Mouse (Mus musculus): Measurements from ENCODE around the gene Chaf1a.
"Not testable (repeated sequence)": the region's sequence is repeated elsewhere in the genome, so short reads cannot be mapped to it uniquely, and the experiment has no call there.

Gene Chaf1a

GRCm38 (mm10) chr17:56078880-56079795, 38.9 kb downstream of the Chaf1a start, which contains the start of gene Hdgfl2:
Hdgfl2 (plus strand) TSS chr17:56079634.
- in situ Hi-C loops (cut with MboI; ENCODE audit: unreplicated experiment in 2 of 2): loop anchor here in 1 of 2 experiments (5.0 kb wide), 1 partner anchor 37 kb away; the partner anchor contains the start of gene Chaf1a

GRCm38 (mm10) chr17:56079921-56080320, 39.7 kb downstream of the Chaf1a start:
- in situ Hi-C loops (cut with MboI; ENCODE audit: unreplicated experiment in 2 of 2): loop anchor here in 1 of 2 experiments (5.0 kb wide), 1 partner anchor 38 kb away; the partner anchor contains the start of gene Chaf1a

- in situ Hi-C loops (cut with MboI; ENCODE audit: unreplicated experiment in 2 of 2): no loop called here
Measured at GRCm38 (mm10) chr17:56080781-56081585, 40.7 kb downstream of the Chaf1a start.

- in situ Hi-C loops (cut with MboI; ENCODE audit: unreplicated experiment in 2 of 2): no loop called here
Measured at GRCm38 (mm10) chr17:56092312-56092711, 52.1 kb downstream of the Chaf1a start.

- in situ Hi-C loops (cut with MboI; ENCODE audit: unreplicated experiment in 2 of 2): no loop called here
Measured at GRCm38 (mm10) chr17:56092794-56093193, 52.6 kb downstream of the Chaf1a start.

GRCm38 (mm10) chr17:56096883-56097282, 56.6 kb downstream of the Chaf1a start:
- in situ Hi-C loops (cut with MboI; ENCODE audit: unreplicated experiment in 2 of 2): no loop called here

GRCm38 (mm10) chr17:56098180-56098579, 57.9 kb downstream of the Chaf1a start:
- in situ Hi-C loops (cut with MboI; ENCODE audit: unreplicated experiment in 2 of 2): no loop called here

GRCm38 (mm10) chr17:56098711-56099572, 58.7 kb downstream of the Chaf1a start:
- in situ Hi-C loops (cut with MboI; ENCODE audit: unreplicated experiment in 2 of 2): no loop called here

- in situ Hi-C loops (cut with MboI; ENCODE audit: unreplicated experiment in 2 of 2): no loop called here
Measured at GRCm38 (mm10) chr17:56100811-56101210, 60.6 kb downstream of the Chaf1a start.

- in situ Hi-C loops (cut with MboI; ENCODE audit: unreplicated experiment in 2 of 2): no loop called here
Measured at GRCm38 (mm10) chr17:56102158-56102557, 61.9 kb downstream of the Chaf1a start.

- in situ Hi-C loops (cut with MboI; ENCODE audit: unreplicated experiment in 2 of 2): no loop called here
Measured at GRCm38 (mm10) chr17:56102927-56103326, 62.7 kb downstream of the Chaf1a start.

- in situ Hi-C loops (cut with MboI; ENCODE audit: unreplicated experiment in 2 of 2): no loop called here
Measured at GRCm38 (mm10) chr17:56103465-56104285, 63.4 kb downstream of the Chaf1a start.

GRCm38 (mm10) chr17:56104821-56105220, 64.6 kb downstream of the Chaf1a start:
- in situ Hi-C loops (cut with MboI; ENCODE audit: unreplicated experiment in 2 of 2): not testable (repeated sequence)

GRCm38 (mm10) chr17:56106436-56106835, 66.2 kb downstream of the Chaf1a start:
- in situ Hi-C loops (cut with MboI; ENCODE audit: unreplicated experiment in 2 of 2): not testable (repeated sequence)

- in situ Hi-C loops (cut with MboI; ENCODE audit: unreplicated experiment in 2 of 2): no loop called here
Measured at GRCm38 (mm10) chr17:56106981-56107380, 66.7 kb downstream of the Chaf1a start.

GRCm38 (mm10) chr17:56107736-56108135, 67.5 kb downstream of the Chaf1a start:
- in situ Hi-C loops (cut with MboI; ENCODE audit: unreplicated experiment in 2 of 2): no loop called here

- in situ Hi-C loops (cut with MboI; ENCODE audit: unreplicated experiment in 2 of 2): no loop called here
Measured at GRCm38 (mm10) chr17:56108334-56109044, 68.2 kb downstream of the Chaf1a start.

GRCm38 (mm10) chr17:56109219-56110051, 69.2 kb downstream of the Chaf1a start, which contains the start of gene Plin4:
Plin4 (minus strand) TSS chr17:56109803.
- in situ Hi-C loops (cut with MboI; ENCODE audit: unreplicated experiment in 2 of 2): loop anchor here in 1 of 2 experiments (10.0 kb wide), 1 partner anchor 555 kb away; no protein-coding TSS in a partner anchor
